Mouse (Mus musculus): ENCODE data around the gene Rhob. TPM values are rescaled to one million over a fixed set of nuclear protein-coding genes. Genes with fewer than 3 reads are reported as not detected.

Gene Rhob
- total and polyA plus RNA-seq, 2 experiments, result 12.8 to 31.0 TPM

DNA sequence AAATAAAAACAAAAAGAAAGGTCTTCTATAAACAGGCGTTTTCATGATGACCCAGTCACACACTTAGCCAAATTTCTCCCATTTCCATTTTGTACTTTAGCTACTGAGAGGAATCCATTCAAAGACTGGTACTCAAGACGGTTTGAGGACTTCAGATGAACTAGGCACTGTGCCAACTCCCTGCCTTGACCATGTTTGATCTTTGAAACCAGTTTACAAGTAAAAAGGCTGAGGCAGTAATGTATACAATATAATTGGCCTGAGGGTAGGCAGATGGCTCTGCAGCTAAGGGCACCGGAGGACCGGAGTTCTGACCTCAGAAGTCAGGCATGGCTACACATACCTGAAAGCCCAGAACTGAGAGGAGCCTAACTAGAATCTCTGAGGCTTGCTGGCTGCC lies 10.7 kb downstream of the Rhob start:
- no peaks in the 10 kb centered on the region for H3K79me2 ChIP-seq (ENCODE audit: control insufficient read depth, insufficient read depth, low read length)
- no peaks in the 10 kb centered on the region for H3K27me3 ChIP-seq (ENCODE audit: control insufficient read depth, insufficient read depth, low read length)
- TF ChIP-seq POLR2A (IDR thresholded peaks at IDR 0.05; ENCODE audit: extremely low read depth, insufficient read depth, low read length) (no peak), CTCF (IDR thresholded peaks at IDR 0.05; ENCODE audit: low read depth, low read length) (no peak)
- no peaks in the 10 kb centered on the region for H3K4me1 ChIP-seq (ENCODE audit: control insufficient read depth, insufficient read depth, low read length)
- no peak overlapping the region for H3K4me3 ChIP-seq (ENCODE audit: insufficient read depth, low read depth, low read length)
- H3K36me3 ChIP-seq (ENCODE audit: control insufficient read depth, insufficient read depth, low read length), result no peaks in the 10 kb centered on the region
- H3K9ac ChIP-seq (ENCODE audit: low read depth, low read length), result no peak overlapping the region
- no peak overlapping the region for H3K27ac ChIP-seq (replicated peaks; ENCODE audit: insufficient read depth, low read depth, low read length)
- WGBS, result 85% methylated on average over 4 of the region's 4 CpGs
- DNase-seq (ENCODE audit: extremely low read depth, low read depth, low spot score), result no peak

- TF ChIP-seq CTCF (IDR thresholded peaks at IDR 0.05; ENCODE audit: low read depth, low read length) (no peak), POLR2A (IDR thresholded peaks at IDR 0.05; ENCODE audit: extremely low read depth, insufficient read depth, low read length) (no peak)
- H3K79me2 ChIP-seq (ENCODE audit: control insufficient read depth, insufficient read depth, low read length), result no peaks in the 10 kb centered on the region
- no peak for DNase-seq (ENCODE audit: extremely low read depth, low read depth, low spot score)
- WGBS, result 86% methylated on average over 4 of the region's 4 CpGs
- H3K27me3 ChIP-seq (ENCODE audit: control insufficient read depth, insufficient read depth, low read length), result no peaks in the 10 kb centered on the region
- H3K4me1 ChIP-seq (ENCODE audit: control insufficient read depth, insufficient read depth, low read length), result no peaks in the 10 kb centered on the region
- no peak overlapping the region for H3K27ac ChIP-seq (replicated peaks; ENCODE audit: insufficient read depth, low read depth, low read length)
- H3K36me3 ChIP-seq (ENCODE audit: control insufficient read depth, insufficient read depth, low read length), result no peaks in the 10 kb centered on the region
- H3K9ac ChIP-seq (ENCODE audit: low read depth, low read length), result no peak overlapping the region
- H3K4me3 ChIP-seq (ENCODE audit: insufficient read depth, low read depth, low read length), result no peak overlapping the region
Observed at GRCm38 (mm10) chr12:8488652-8488980, 11.2 kb downstream of the Rhob start.

DNA sequence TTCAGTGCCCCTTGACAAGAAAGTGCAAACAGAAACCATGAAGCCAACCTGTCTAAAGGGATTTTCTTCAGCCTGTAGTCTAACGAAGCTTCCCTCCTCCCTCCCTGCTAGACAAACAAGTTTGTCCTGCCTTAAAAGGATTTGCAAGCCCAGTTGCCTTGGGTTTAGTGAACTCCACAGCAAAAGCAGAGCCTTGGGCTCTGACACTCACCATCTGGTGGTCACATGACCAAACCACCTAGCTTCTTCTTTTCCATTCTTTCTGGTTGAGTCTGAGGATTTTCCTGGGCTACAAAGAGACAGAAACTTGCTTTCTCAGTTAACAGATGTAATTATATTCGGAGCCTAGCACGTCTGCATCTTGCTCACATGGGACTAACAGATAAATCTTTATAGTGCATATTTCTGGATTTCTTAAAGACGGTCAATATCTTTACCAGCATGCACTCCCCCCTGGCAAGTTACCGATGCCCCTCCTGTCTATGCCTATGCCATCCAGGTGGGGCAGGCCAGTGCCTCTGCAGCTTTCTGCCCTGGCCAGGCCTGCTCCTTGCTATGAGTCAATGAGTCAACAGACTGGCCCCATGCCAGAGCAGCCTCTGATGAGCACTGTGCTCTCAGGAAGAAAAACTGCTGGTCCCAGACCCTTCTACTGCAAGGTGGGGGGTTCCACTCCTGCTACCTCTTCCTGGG lies 11.7 kb downstream of the Rhob start:
- 89% methylated on average over 5 of the region's 5 CpGs for WGBS
- no peaks in the 10 kb centered on the region for H3K27me3 ChIP-seq (ENCODE audit: control insufficient read depth, insufficient read depth, low read length)
- no peak overlapping the region for H3K4me3 ChIP-seq (ENCODE audit: insufficient read depth, low read depth, low read length)
- DNase-seq (ENCODE audit: extremely low read depth, low read depth, low spot score), result no peak
- H3K79me2 ChIP-seq (ENCODE audit: control insufficient read depth, insufficient read depth, low read length), result no peaks in the 10 kb centered on the region
- no peaks in the 10 kb centered on the region for H3K36me3 ChIP-seq (ENCODE audit: control insufficient read depth, insufficient read depth, low read length)
- no peaks in the 10 kb centered on the region for H3K4me1 ChIP-seq (ENCODE audit: control insufficient read depth, insufficient read depth, low read length)
- no peak overlapping the region for H3K9ac ChIP-seq (ENCODE audit: low read depth, low read length)
- H3K27ac ChIP-seq (replicated peaks; ENCODE audit: insufficient read depth, low read depth, low read length), result no peak overlapping the region
- TF ChIP-seq POLR2A (IDR thresholded peaks at IDR 0.05; ENCODE audit: extremely low read depth, insufficient read depth, low read length) (no peak), CTCF (IDR thresholded peaks at IDR 0.05; ENCODE audit: low read depth, low read length) (no peak)

DNA sequence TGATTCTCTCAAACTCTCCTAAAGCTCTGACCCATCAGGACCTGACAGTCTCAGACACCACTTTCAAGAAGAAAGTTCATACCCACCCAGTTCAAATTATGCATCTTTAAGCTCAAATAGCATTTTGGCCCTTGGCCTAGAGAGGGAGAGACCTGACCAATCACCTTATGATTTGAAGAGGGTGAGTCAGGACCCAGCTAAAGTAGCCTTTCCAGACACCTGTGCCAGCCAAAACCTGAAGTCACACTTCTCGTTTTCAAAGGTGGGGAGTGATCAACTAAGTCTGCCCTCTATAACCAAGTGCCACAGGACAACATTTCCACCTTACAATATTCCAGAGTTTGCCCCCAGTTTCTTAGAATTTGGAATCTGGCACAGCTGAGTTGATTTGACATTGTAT lies 12.5 kb downstream of the Rhob start:
- no peak overlapping the region for H3K9ac ChIP-seq (ENCODE audit: low read depth, low read length)
- 74% methylated on average over 1 of the region's 1 CpGs for WGBS
- no peak for DNase-seq (ENCODE audit: extremely low read depth, low read depth, low spot score)
- no peaks in the 10 kb centered on the region for H3K4me1 ChIP-seq (ENCODE audit: control insufficient read depth, insufficient read depth, low read length)
- H3K79me2 ChIP-seq (ENCODE audit: control insufficient read depth, insufficient read depth, low read length), result no peaks in the 10 kb centered on the region
- TF ChIP-seq CTCF (IDR thresholded peaks at IDR 0.05; ENCODE audit: low read depth, low read length), result no peak
- TF ChIP-seq POLR2A (IDR thresholded peaks at IDR 0.05; ENCODE audit: extremely low read depth, insufficient read depth, low read length), result no peak
- H3K36me3 ChIP-seq (ENCODE audit: control insufficient read depth, insufficient read depth, low read length), result no peaks in the 10 kb centered on the region
- no peak overlapping the region for H3K4me3 ChIP-seq (ENCODE audit: insufficient read depth, low read depth, low read length)
- H3K27me3 ChIP-seq (ENCODE audit: control insufficient read depth, insufficient read depth, low read length), result no peaks in the 10 kb centered on the region
- H3K27ac ChIP-seq (replicated peaks; ENCODE audit: insufficient read depth, low read depth, low read length), result no peak overlapping the region

DNA sequence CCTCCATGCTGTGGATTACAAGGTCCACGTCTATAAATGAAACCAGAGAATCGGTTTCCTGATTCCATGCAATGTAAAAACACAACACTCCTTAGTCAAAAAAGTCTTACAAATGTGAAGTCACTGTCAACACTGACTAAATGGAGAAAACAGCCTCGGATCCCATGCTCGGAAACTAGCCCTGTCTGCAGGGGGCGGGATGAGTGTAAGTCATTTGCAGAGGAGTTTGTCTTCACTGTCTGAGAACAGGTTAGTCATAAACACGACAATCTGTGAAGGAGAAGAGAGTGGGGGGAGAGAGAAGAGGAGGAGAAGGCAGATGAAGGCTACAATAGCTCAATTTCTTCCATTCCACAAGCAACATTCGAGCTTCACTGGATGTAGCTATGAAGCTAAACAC lies 14.6 kb downstream of the Rhob start:
- Histone ChIP-seq H3K79me2 (ENCODE audit: control insufficient read depth, insufficient read depth, low read length) (no peaks in the 10 kb centered on the region), H3K4me3 (ENCODE audit: insufficient read depth, low read depth, low read length) (no peak overlapping the region), H3K36me3 (ENCODE audit: control insufficient read depth, insufficient read depth, low read length) (no peaks in the 10 kb centered on the region), H3K9ac (ENCODE audit: low read depth, low read length) (no peak overlapping the region), H3K4me1 (ENCODE audit: control insufficient read depth, insufficient read depth, low read length) (no peaks in the 10 kb centered on the region), H3K27ac (replicated peaks; ENCODE audit: insufficient read depth, low read depth, low read length) (no peak overlapping the region), H3K27me3 (ENCODE audit: control insufficient read depth, insufficient read depth, low read length) (no peaks in the 10 kb centered on the region)
- WGBS, result 92% methylated on average over 7 of the region's 7 CpGs
- TF ChIP-seq POLR2A (IDR thresholded peaks at IDR 0.05; ENCODE audit: extremely low read depth, insufficient read depth, low read length) (no peak), CTCF (IDR thresholded peaks at IDR 0.05; ENCODE audit: low read depth, low read length) (no peak)
- DNase-seq (ENCODE audit: extremely low read depth, low read depth, low spot score), result no peak

- Histone ChIP-seq H3K27me3 (ENCODE audit: control insufficient read depth, insufficient read depth, low read length) (no peaks in the 10 kb centered on the region), H3K27ac (replicated peaks; ENCODE audit: insufficient read depth, low read depth, low read length) (no peak overlapping the region), H3K4me1 (ENCODE audit: control insufficient read depth, insufficient read depth, low read length) (no peaks in the 10 kb centered on the region), H3K36me3 (ENCODE audit: control insufficient read depth, insufficient read depth, low read length) (no peaks in the 10 kb centered on the region), H3K4me3 (ENCODE audit: insufficient read depth, low read depth, low read length) (no peak overlapping the region), H3K9ac (ENCODE audit: low read depth, low read length) (no peak overlapping the region), H3K79me2 (ENCODE audit: control insufficient read depth, insufficient read depth, low read length) (no peaks in the 10 kb centered on the region)
- TF ChIP-seq CTCF (IDR thresholded peaks at IDR 0.05; ENCODE audit: low read depth, low read length) (no peak), POLR2A (IDR thresholded peaks at IDR 0.05; ENCODE audit: extremely low read depth, insufficient read depth, low read length) (no peak)
- no peak for DNase-seq (ENCODE audit: extremely low read depth, low read depth, low spot score)
- 86% methylated on average over 2 of the region's 2 CpGs for WGBS
Observed at GRCm38 (mm10) chr12:8482169-8482568, 17.6 kb downstream of the Rhob start.
